Mouse (Mus musculus) adrenal gland, adult (tissue): ENCODE data around the gene Csrnp3.

Experiments used
- DNase-seq, 2 experiments: peaks; one replicate each; pipeline ENCODE4 v3.0.0; 2022 to 2023; ENCODE audit warnings: low spot score in 1 of 2; ENCODE audit not compliant: inconsistent age in 2 of 2

Gene Csrnp3

DNA sequence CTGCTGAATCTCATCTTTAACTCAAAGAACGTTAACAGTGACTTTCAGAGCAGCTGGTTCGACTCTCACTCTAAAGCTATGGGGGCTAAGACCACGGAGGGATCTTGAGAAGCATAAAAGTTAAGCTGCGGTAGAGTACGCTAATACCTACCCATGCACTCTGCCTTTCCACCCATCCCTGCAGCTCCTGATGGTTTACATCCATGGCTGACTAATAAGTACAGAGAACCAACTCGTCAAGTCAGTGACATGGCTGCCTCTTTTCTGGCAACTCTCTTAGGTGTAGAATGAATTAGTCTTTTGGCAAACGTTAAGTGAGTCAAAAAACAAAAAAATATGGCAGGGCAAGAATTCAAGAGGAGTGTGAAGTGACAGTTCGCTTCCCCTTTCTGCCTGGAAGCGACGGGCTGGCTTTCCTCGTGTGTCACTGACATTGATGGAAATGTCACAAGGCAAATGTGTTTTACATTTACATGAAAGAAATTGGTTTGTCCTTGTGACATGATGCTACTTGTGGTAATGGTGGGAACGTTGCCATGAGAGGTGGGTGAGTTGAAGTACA, 19.3 kb downstream of the Csrnp3 start:
- DNase-seq: no peak

DNA sequence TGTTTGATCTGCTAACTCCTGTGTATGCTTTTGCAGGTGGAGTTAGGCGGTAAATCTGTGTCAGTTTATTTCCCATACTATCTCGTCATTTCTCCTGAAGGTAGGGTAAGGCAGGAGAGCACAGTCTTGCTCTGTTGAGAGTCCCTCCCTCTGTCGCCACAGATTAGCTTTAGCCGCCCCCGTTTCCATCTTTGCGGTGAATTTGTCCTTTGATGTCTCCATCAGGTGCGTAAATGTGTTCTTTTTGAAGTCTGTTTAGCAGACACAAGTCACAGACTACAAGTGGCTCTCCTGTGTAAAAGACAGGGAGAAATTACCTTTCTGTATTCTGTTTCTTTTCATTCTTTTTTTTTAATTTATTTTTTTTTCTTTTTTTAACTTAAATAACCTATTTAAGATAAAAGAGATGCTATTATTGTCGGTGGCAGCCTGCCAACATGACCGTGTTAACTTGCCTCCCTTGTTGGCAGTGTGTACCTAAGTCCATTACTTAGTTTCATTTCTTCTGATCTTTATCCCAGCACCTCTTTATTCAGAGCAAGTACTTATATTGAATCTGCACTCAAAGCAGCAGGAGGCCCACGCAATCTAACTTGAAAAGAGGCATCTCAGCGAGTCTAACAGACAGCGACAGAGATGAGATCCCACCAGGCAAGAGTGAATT, 25.5 kb downstream of the Csrnp3 start:
- no peak for DNase-seq

DNA sequence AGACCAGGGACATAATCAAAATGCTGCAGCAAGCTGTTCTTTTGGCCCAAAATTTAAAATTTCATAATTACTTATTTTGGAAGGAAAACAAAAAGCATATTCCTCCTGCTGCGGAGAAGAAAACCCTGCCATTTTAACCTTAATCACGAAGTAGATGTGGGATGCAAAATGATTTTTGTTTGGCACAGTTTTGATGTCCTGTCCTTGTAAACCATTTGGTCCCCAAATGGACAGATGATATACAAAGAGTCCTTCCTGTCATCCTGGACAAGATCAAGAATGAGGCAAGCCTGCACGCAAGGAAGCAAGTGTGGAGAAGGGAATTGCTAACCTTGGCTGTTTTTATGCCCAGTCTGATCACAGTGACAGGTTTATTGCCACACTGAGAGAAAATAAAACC, 46.0 kb downstream of the Csrnp3 start:
- no peak for DNase-seq

DNA sequence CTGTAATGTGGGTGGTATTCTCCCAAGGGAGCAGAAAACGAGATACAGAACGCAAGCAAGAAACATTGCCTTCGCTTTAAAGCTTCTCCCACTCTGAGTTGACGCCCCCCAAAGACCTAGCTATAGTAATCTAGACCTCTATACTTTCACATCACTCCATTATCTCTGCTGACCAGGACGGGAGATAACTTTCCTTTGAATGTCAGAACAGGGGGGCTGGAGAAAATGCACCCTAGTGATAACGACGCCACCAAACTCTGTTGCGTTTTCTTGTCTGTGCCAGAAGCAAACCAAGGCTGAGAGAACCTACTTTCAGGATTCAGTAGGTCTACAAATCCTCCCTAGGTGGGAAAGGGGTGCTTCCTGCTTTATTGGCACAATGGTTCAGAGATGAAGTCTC, 47.7 kb downstream of the Csrnp3 start:
- no peak for DNase-seq

DNA sequence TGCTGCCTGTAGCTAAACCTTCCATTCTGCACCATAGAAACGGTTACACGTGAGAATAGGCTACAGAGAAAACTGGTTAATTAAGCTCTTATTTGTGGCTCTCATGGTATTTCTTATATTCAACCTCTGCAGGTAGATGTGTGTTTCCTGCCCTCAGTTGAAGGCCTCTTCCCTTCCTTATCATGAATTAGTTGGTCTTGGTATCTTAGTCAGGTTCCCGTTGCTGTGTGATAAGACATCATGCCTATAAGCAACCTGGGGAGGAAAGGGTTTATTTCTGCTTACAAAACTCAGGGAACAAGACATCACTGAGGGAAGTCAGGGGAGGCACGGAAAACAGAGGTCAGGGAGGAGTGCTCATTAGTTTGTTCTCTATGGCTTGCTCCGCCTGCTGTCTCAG, 48.7 kb downstream of the Csrnp3 start:
- DNase-seq: no peak

DNA sequence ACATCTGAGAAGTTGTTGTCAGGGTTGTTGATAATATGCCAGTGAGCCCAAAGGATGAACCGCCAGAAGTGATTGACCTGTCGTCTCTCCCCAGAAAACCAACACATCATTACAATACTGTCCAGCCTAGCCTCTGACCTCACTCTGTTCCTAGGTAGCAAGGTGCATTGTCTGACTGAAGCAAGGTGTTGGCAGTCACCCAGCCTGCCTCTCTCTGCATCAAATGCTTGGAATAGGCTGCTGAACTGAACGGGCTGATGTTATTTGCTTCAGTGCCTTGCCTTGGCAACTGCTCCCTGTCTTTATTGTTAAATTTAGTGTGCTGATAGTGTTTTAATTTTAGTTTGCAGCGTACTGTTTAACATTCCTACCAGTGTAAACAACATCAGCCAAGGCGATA, 51.0 kb downstream of the Csrnp3 start:
- no peak for DNase-seq

DNA sequence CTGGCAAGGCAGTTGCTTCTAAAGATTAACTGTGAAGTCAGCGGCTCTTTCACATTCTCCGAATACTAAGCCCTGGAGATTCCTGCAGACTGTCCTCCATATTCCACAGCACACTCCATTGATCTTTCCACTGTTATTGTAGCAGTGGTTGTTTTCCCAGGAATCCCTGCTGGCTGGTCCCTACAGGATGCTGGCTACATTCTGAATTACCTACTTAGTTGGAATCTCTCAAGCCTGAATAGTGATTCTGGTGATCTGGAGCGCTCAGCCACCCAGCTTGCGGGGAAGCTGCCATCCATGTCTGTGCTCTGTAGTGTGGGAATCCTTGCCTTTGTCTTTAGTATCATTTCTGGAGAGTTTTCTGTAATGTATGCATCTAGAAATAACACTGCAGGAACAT, 51.5 kb downstream of the Csrnp3 start:
- no peak for DNase-seq

DNA sequence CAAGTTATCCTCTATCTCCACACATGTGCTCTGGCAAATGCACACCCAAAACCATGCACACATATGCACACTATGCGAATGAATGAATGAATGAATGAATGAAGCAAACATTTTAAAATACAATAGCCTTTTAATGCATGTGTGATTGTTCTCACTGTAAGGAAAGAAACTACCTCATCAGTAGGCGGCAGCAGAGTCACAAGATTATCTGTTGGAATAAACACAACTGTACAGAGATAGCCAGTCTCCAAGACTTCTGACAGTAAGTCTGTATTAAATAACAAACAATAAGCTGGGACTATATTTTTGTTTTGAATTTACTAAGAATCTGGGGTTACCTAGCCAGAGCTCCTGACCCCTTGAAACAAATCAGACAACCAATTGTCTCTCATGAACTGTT, 53.9 kb downstream of the Csrnp3 start:
- DNase-seq: no peak

DNA sequence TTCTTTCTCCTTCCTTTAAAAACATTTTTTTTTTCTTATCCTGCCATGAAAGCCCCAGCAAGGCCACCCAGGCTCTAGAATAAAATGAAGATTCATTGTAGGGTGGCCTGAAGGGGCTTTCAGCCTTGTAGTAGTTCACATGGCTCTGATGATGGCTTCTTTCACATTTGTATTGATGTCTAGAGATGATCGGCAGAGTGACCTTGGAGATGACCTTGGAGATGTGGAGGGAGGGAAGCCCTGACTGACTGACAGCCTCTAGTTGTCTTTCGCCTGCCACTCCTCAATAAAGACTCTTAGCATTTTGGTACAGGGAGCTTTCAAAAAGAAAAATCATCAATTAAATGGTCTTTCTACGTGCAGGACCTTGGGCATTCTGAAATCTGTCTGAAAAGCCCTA, 63.0 kb downstream of the Csrnp3 start:
- DNase-seq: no peak

DNA sequence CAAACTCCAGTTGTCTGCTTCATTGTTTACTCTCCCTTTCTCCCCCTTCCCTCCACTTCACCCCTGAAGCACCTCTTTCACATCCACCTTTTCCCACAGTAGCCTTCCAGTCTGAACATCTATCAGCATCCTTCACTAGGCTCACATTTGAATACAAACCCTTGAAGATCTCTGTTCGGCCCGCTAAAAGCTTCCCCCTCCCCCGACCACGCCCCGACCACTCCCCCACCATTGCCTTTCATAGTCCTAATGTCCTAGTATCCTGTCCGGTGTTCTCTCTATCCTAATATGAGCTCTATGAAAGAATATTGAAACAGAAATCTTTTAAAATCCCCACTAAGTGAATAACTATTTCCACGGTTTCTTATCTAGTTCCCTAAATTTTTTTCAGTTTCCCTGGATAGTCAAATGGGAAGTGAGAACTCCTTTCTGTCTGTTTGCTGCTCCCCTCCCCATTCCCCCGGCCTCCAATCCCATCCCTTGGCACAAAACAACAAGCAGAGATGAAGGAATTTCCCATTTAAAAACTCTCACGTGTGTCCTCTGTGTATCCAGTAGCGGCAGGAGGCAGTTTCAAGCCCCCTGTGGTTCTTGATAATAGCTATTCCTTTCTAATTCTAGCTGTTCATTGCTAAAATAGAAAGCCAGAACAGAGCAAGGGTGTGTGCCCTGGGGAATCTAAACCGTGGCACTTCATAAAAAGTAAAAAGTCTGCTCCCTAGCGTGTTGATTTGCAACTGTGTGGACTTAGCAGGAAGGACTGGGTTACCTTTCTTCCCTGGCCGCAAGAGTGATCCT, 64.4 kb downstream of the Csrnp3 start:
- no peak for DNase-seq

DNA sequence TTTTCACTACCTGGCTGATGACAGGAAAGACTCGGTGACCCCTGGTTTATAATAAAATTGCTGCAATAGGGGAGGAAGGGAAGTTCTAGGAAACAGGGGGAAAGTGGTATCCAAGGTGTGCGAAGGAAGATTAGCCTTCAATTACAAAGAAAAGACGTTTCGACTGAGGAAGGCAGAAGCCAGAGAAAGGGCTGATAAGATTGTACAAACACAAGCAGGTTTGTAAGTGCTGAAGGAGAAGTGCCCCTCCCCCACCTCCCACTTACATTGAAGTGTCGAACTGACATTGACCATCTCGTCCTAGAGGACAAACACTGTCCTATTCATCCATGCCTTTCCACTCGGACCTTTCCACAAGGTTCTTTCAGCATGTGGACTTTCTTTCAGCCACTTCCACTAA, 70.4 kb downstream of the Csrnp3 start:
- DNase-seq: no peak

DNA sequence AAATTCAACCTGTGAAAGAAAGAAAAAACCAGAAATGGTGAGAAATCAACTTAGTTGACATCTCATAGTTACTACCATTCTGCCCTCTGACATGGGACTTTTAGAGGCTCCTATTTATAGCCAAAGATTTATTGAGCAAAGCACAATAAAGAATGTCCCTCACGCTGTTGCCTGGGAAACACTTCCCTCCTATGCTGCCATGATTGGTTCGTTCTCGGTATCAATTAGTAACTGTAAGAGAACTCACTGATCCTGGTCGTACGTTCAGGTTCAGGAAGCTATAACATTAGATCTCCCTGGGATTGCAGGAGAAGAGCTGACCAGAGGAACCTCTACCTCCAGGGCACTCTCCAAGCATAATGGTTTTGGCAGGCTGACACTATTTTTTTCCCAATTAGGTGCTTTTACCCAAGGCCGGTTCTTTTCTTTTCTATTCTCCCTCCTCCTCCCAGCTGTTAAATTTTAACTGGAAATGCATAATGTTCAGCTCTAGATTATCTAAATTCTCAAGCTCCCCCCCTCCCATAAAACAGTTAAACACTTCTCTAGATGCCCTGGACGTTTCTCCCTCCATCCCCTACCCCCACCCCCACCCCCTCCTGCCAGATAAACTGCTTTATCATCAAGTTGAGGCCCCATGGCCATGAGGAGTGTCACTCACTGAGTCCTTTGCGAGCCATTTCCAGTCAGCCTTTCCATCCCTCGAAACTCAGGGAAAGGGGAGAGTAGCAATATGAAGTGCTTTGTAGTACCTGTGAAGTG, 75.3 kb downstream of the Csrnp3 start:
- DNase-seq: no peak

DNA sequence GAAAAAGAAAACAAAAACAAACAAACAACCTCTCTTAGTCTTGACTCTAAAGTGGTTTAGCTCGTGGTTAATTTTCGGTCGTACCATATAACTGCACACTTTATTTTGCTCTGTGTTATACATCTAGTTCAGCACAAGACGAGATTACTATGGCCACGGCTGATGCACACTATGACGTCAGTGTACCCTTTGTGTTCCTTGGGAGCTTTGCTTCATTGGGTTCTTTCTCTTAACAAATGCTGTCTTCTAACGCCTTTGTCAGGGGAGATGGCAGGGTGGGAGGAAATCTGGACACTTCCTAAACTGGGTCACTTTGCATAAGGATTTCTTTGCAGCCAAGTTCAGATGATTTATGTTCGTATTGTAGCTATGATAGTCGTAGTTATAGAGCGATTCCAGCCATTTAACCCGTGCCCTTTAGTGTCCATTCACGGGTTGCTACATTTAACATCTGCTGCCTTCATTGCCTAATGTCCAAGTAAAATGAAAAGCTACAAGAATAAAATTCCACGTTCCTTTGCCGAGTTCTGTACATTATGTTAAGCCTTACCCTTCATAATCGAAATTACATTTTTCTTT, 79.9 kb downstream of the Csrnp3 start:
- no peak for DNase-seq

DNA sequence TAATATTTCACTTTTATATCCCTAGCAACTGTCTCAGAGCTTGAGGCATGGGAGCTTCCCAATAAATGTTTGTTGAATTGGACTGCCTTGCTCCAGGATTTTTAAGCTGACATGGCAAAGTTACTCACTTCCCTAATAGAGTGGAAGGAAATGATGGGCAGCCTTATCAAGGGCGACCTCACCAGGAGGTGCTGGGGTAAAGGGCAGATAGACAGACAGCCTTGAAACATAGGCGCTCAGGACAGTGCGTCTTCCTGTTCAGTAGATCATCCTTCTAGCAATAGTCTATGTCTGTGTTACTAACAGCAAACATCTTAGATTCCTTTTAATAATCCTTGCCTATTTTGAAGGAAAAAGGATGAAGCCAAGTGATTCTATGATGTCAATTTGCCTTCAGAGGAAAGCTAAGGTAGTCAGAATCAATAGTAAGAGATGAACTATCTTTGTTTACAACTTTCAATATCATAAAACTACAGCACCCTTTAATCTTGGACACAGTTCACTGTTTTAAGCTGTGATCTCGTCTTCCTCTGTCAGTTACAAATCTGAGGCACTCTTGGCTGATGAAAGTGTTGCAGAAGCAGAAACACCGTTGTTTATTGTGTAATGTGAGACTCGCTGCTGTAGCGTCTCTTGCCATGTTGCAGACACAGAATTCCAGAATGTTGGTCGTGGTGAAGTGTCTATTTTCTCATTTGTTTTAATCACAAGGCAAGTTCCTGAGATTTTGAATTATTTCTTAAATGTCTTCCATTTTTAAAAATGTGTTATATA, 81.6 kb downstream of the Csrnp3 start:
- DNase-seq: no peak

DNA sequence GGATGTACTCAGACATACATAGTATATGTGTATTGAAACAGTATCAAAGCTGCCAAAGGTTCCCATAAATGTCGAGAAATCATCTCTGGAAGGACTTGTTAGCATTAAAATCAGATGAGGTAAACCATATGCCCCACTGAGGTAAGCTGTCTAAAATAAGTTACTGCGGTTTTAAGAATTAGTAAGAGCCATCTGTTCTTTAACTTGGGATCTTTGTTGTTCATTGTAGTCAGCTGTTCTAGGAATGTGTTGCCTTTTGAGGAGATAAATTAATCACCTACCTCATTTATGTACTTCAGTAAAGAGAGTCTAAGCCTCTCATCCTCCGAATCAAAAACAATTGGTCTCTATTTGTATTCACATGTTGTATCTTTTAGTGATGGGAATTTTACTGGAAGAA, 83.7 kb downstream of the Csrnp3 start:
- no peak for DNase-seq

DNA sequence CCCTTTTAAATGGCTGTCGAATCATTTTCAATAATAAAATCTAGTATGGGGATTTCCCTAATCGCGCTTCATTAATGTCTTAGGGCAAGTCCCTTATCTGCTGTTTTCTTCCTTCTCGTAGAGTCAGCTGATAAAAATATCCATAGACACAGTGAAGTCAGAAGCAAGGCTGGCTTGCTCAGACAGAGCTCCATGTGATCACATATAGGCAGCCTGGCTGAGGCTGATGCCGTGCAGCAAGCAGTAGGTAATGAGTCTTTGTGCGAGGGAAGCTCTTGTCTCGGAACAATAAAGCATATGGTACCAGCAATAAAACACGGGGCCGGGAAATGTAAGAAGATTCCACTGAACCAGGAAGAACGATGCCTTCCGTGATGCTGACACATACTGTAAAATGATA, 84.4 kb downstream of the Csrnp3 start:
- no peak for DNase-seq

DNA sequence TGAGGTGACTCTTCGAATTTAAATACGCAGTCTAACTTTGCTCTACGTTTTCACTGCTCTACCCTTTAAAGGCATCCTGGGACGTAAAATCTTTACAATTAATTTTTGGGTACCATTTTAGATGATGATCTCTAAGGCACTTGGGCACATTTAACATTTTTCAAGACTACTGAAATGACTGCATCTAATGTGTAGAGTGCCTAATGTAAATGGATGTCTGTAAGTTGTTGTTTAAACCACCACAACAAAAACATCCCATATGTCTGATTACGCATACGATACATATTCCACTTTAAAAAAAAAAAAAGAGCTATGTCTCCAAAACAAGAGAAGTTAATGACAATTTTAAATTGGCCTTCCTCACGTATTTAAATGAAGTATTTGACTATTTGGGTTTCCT, 85.7 kb downstream of the Csrnp3 start:
- no peak for DNase-seq

DNA sequence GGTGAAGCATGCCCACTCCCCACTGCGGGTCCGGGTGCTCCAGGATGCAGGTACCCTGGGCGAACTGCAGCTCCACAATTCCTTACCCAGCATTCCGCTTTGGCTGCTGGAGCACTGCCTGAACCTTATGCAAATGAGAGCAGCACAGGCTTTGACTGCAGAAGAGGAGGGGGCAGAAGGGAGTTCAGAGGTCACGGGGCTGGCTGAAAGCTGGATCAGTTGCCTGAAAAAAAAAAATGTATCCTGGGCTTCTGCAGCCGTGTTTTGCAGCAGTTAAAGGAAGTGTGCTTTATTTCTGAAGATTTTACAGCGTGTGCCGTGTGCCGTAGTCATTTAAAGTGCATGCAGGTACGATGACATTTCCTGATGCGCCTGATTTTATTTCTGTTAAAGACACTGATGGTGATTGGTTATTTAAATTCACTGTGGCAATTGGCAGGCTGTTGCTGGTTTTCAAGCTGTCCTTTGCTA, 86.3 kb downstream of the Csrnp3 start:
- peak; percentile 10 to 57 for DNase-seq

DNA sequence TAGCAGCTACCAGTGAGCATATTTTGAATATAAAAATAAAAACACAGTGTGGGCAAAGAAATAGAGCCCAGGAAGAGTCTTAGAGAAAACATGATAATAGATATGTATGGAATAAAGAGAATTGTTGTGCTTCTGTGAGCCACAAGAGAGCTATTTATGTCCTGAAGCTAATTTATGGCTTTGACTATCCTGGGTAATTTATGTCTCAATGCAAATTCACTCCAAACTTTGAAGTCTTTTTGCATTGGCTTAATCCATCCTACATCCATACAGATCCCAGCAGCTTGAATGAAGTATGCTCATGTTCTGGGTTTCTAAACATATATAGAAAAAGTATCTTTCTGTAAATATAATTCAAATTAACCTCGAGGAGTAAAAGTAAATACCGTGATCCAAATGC, 88.5 kb downstream of the Csrnp3 start:
- DNase-seq: no peak

DNA sequence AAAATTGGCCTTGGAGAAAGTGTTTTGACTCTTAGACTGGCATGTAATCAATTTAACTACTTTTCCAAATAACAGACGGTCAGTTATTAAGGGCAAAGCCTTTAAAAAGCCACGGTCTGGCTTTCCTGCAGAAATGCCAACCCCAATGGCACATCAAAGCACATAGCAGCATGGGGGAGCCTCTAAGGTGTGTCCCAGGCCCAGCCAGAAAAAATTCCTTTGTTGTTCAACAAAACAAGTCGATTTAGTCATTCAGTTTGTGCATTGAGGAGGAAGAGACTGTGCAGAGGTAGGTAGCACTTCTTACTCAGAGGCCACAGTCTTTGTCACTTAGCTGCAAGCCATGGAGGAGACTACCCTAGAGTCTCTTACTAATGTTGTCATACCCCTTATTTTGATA, 93.3 kb downstream of the Csrnp3 start:
- no peak for DNase-seq

DNA sequence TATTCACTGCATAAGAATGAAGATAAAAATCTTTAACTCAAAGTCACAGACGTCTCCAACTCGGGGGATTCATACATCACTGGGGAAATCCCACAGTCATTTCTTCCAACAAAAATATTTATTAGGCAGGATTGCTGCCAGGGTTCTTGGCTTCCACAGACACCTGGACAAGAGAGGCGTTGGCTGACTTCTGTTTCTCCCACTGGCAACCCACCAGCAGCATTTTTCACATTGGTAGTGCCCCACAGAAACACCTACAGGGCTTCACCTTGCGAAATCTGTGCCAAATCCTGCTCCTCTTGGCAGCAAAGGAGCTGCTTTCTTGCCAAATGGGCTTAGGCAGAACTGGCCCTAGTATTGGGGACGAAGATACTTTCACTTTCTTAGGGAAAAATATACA, 94.8 kb downstream of the Csrnp3 start:
- no peak for DNase-seq
